Mouse (Mus musculus) liver, embryonic 12.5 days (tissue): ENCODE measurements around the gene Sept6. TPM values are rescaled to one million over a fixed set of nuclear protein-coding genes. Genes with fewer than 3 reads are reported as not detected.

ENCODE experiments used
- ATAC-seq: fragments of 200-750 bp; cut with Nextera tagmentation; 2 replicates; pipeline ENCODE4 v1.8.0; 2017; ENCODE audit warnings: moderate number of reproducible peaks, mild to moderate bottlenecking, moderate library complexity
- H3K27ac ChIP-seq: fragments of 300-500 bp; sonication (generic); 2 replicates; pipeline ENCODE4 v1.5.1; 2016; ENCODE audit warnings: mild to moderate bottlenecking
- H3K27me3 ChIP-seq: fragments of 300-500 bp; sonication (generic); replicated peaks from 2 replicates; pipeline ENCODE4 v1.6.1; 2016; ENCODE audit warnings: mild to moderate bottlenecking, moderate library complexity
- H3K36me3 ChIP-seq: fragments of 300-500 bp; sonication (generic); 2 replicates; pipeline ENCODE4 v1.6.1; 2016; ENCODE audit warnings: mild to moderate bottlenecking, moderate library complexity
- H3K4me1 ChIP-seq: fragments of 300-500 bp; sonication (generic); 2 replicates; pipeline ENCODE4 v1.6.1; 2016
- H3K4me2 ChIP-seq: fragments of 300-500 bp; sonication (generic); 2 replicates; pipeline ENCODE4 v1.6.1; 2016; ENCODE audit warnings: mild to moderate bottlenecking, moderate library complexity
- H3K4me3 ChIP-seq: fragments of 300-500 bp; sonication (generic); 2 replicates; pipeline ENCODE4 v1.5.1; 2016; ENCODE audit warnings: mild to moderate bottlenecking, moderate library complexity
- H3K9ac ChIP-seq: fragments of 300-500 bp; sonication (generic); 2 replicates; pipeline ENCODE4 v1.6.1; 2016; ENCODE audit warnings: mild to moderate bottlenecking, moderate library complexity
- H3K9me3 ChIP-seq: fragments of 300-500 bp; sonication (generic); replicated peaks from 2 replicates; pipeline ENCODE4 v1.6.1; 2016; ENCODE audit warnings: mild to moderate bottlenecking, moderate library complexity
- WGBS: fragments of 180-500 bp; shearing (Covaris S2); methylation state at CpG from one replicate; pipeline ENCODE4 v1.1.7; 2016; ENCODE audit not compliant: insufficient replicate concordance; 5-methylcytosine and 5-hydroxymethylcytosine counted together
- polyA plus RNA-seq: library from polyadenylated mRNA; unstranded; fragments of >200 nt; fragmentation: Nextera tagmentation; extraction: Ambion mirVana; gene quantifications from 2 replicates; pipeline ENCODE4 v1.2.1, GENCODE M21; 2016

Sept6 gene
- polyA plus RNA-seq, 1 experiment from 2014 or later: 6.2 TPM

DNA sequence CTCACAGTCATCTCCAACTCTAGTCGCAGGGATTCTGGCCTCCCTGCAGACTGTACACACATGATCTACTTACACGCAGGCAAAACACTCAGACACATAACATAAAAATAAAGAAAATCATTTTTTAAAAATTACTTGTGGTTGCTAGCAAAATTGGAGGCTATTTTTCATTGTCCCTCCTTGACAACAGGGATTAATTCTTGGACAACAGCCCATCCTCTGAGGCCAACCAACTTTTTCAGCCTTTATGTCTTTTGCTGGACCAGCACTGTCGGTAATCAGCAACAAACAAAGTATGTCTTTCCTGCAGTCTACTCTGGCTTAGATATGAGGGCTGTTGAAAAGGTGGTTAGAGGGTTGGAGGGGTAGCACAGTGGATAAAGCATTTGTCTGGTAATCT lies 50.5 kb downstream of the Sept6 start:
- ATAC-seq: no peak
- Histone ChIP-seq H3K4me2 (no peak overlapping the region), H3K4me1 (no peaks in the 10 kb centered on the region), H3K4me3 (no peak overlapping the region), H3K36me3 (no peaks in the 10 kb centered on the region), H3K27ac (no peak overlapping the region), H3K9ac (no peak overlapping the region), H3K9me3 (no peaks in the 10 kb centered on the region), H3K27me3 (no peaks in the 10 kb centered on the region)
- WGBS: 77% methylated on average over 3 of the region's 3 CpGs

GRCm38 (mm10) chrX:36939806-36940413 lies 51.7 kb downstream of the Sept6 start:
- H3K4me3 ChIP-seq: no peak overlapping the region
- no peak for ATAC-seq
- H3K36me3 ChIP-seq: no peaks in the 10 kb centered on the region
- no peaks in the 10 kb centered on the region for H3K4me1 ChIP-seq
- H3K4me2 ChIP-seq: no peak overlapping the region
- no peak overlapping the region for H3K9ac ChIP-seq
- no peaks in the 10 kb centered on the region for H3K9me3 ChIP-seq
- H3K27ac ChIP-seq: no peak overlapping the region
- whole genome bisulfite sequencing: 61% methylated on average over 4 of the region's 4 CpGs
- H3K27me3 ChIP-seq: no peaks in the 10 kb centered on the region

DNA sequence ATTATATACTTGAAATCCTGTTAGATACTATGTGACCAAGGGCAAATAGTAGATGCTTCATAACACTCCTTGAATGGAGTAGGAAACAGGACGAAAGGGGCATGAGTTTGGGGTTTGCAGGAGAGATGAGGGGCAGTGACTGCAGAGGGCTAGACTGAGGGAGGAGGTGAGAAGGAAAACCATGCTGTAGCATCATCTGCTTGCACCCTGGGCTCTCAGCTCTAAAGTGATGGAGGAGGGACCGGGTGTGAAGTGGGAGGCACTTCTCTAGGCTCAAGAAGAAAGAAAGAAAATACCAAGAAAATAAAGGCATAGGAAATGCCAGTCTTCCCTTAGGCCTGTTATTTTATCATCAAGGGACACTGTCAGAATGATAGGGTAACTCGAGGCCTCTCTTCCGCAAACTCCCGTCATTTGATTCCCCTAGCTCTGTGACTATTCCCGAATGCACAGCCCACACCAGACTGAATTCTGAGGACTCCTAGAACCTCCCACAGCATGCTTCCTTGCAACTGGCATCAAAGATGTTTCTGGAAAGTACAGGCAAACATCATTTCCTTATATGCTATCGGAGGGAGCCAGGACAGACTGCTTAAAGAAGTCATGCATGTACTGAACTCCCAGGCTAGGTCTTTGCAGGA lies 56.1 kb downstream of the Sept6 start:
- no peak overlapping the region for H3K4me2 ChIP-seq
- H3K4me1 ChIP-seq: no peaks in the 10 kb centered on the region
- WGBS: 67% methylated on average over 7 of the region's 7 CpGs
- no peak overlapping the region for H3K4me3 ChIP-seq
- H3K27ac ChIP-seq: no peak overlapping the region
- no peaks in the 10 kb centered on the region for H3K9me3 ChIP-seq
- no peak overlapping the region for H3K9ac ChIP-seq
- H3K27me3 ChIP-seq: no peaks in the 10 kb centered on the region
- no peak for ATAC-seq
- no peaks in the 10 kb centered on the region for H3K36me3 ChIP-seq

GRCm38 (mm10) chrX:36930574-36930973 lies 61.0 kb downstream of the Sept6 start:
- Histone ChIP-seq H3K9me3 (no peaks in the 10 kb centered on the region), H3K27ac (no peak overlapping the region), H3K4me2 (no peak overlapping the region), H3K9ac (no peak overlapping the region), H3K4me1 (no peaks in the 10 kb centered on the region), H3K4me3 (no peak overlapping the region), H3K36me3 (no peaks in the 10 kb centered on the region), H3K27me3 (no peaks in the 10 kb centered on the region)
- WGBS: 43% methylated on average over 1 of the region's 1 CpGs
- no peak for ATAC-seq

GRCm38 (mm10) chrX:36929694-36930093 lies 61.9 kb downstream of the Sept6 start:
- no peak overlapping the region for H3K27ac ChIP-seq
- no peaks in the 10 kb centered on the region for H3K9me3 ChIP-seq
- 57% methylated on average over 4 of the region's 4 CpGs for WGBS
- no peak overlapping the region for H3K4me3 ChIP-seq
- H3K27me3 ChIP-seq: no peaks in the 10 kb centered on the region
- ATAC-seq: no peak
- H3K36me3 ChIP-seq: no peaks in the 10 kb centered on the region
- H3K9ac ChIP-seq: no peak overlapping the region
- no peak overlapping the region for H3K4me2 ChIP-seq
- no peaks in the 10 kb centered on the region for H3K4me1 ChIP-seq

DNA sequence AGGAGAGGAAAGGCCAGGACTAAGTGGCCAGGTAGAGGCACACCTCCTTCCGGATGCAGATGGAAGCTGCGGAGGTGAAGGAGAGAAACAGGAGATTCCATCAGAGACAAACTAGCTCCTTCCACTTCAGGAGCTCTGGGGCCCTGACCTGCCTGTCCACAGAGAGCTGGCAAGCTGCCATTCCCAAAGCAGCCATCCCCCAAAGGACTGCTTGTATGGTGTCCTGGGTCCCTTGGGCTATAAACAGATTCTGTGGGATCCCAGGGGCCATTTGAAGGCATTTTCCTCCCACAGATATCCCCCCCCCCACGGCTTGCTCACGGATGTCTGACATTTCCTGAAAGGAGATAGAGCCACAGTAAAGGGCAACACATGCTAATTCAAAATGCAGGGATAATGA lies 62.8 kb downstream of the Sept6 start:
- no peak for ATAC-seq
- no peaks in the 10 kb centered on the region for H3K9me3 ChIP-seq
- WGBS: 53% methylated on average over 4 of the region's 4 CpGs
- H3K4me2 ChIP-seq: no peak overlapping the region
- H3K36me3 ChIP-seq: no peaks in the 10 kb centered on the region
- no peak overlapping the region for H3K9ac ChIP-seq
- no peaks in the 10 kb centered on the region for H3K27me3 ChIP-seq
- no peaks in the 10 kb centered on the region for H3K4me1 ChIP-seq
- H3K27ac ChIP-seq: no peak overlapping the region
- no peak overlapping the region for H3K4me3 ChIP-seq

- no peak overlapping the region for H3K4me2 ChIP-seq
- no peak overlapping the region for H3K9ac ChIP-seq
- no peaks in the 10 kb centered on the region for H3K4me1 ChIP-seq
- no peaks in the 10 kb centered on the region for H3K27me3 ChIP-seq
- H3K9me3 ChIP-seq: no peaks in the 10 kb centered on the region
- H3K4me3 ChIP-seq: no peak overlapping the region
- ATAC-seq: no peak
- no peaks in the 10 kb centered on the region for H3K36me3 ChIP-seq
- H3K27ac ChIP-seq: no peak overlapping the region
- WGBS: 82% methylated on average over 4 of the region's 4 CpGs
Observed at GRCm38 (mm10) chrX:36921346-36921745, 70.2 kb downstream of the Sept6 start.

- no peak for ATAC-seq
- 75% methylated on average over 1 of the region's 1 CpGs for WGBS
- Histone ChIP-seq H3K4me1 (no peaks in the 10 kb centered on the region), H3K36me3 (no peaks in the 10 kb centered on the region), H3K9ac (no peak overlapping the region), H3K27ac (no peak overlapping the region), H3K4me2 (no peak overlapping the region), H3K9me3 (no peaks in the 10 kb centered on the region), H3K27me3 (no peaks in the 10 kb centered on the region), H3K4me3 (no peak overlapping the region)
Observed at GRCm38 (mm10) chrX:36917749-36918148, 73.8 kb downstream of the Sept6 start.

- no peak for ATAC-seq
- H3K9ac ChIP-seq: no peak overlapping the region
- no peaks in the 10 kb centered on the region for H3K36me3 ChIP-seq
- no peaks in the 10 kb centered on the region for H3K9me3 ChIP-seq
- no peaks in the 10 kb centered on the region for H3K27me3 ChIP-seq
- H3K4me2 ChIP-seq: no peak overlapping the region
- H3K4me3 ChIP-seq: no peak overlapping the region
- 38% methylated on average over 12 of the region's 12 CpGs for whole genome bisulfite sequencing
- no peak overlapping the region for H3K27ac ChIP-seq
- no peaks in the 10 kb centered on the region for H3K4me1 ChIP-seq
Observed at GRCm38 (mm10) chrX:36911343-36911742, 80.3 kb downstream of the Sept6 start.

DNA sequence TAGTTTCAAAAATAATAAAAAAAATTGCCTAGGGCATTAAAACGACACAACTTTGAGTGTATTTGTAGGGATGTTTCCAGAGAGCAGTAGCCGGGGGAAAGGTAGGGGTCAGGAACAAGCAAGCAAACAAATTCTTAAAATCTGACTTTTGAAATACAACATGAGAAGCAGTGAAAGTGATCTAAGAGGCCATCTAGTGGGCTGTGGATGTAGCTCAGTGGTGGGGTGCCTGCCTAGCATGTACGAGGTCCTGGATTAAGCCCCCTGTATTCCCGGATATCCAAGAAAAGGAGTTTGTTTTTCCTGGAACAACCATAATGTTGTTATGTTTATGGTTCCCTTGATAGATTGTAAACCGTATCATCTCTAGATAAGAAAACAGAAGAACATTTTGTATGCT lies 85.1 kb downstream of the Sept6 start:
- Histone ChIP-seq H3K4me1 (peaks cover 8% of the 10 kb centered on the region; the same call in 1 of the 2 replicates), H3K4me2 (no peak overlapping the region), H3K9ac (no peak overlapping the region), H3K36me3 (no peaks in the 10 kb centered on the region), H3K27ac (no peak overlapping the region), H3K27me3 (no peaks in the 10 kb centered on the region), H3K4me3 (no peak overlapping the region), H3K9me3 (no peaks in the 10 kb centered on the region)
- 28% methylated on average over 5 of the region's 5 CpGs for whole genome bisulfite sequencing
- no peak for ATAC-seq

DNA sequence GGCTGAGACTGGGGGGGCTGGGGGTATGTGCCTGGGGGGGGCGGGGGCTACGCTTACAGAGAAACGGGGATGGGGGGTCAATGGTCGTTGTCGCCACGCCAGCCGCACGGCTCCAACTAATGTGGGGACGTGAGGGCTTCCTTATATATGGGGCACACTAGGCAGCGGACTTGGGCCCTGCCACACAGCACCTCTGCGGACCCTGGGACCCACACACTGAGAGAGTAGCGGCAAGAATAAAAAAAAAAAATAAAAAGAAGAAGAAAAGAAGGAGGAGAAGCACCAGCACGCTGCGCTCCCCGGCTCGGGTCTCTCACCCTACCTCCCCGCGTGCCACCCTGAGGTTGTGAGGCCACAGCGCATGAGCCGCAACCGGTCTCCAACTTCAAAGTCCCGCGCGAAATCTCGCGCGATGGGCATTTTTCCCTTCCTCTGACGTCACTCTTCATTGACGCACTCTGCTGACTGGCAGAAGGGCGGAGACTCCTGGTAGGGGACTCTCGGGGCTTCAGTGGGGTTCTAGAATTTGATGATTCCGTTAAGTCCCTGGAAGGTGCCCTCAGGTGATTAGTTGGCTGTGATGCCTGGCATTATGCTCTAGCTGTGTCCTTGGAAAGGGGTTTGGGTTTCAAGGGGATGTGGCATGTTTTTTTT lies 88.4 kb downstream of the Sept6 start:
- Histone ChIP-seq H3K36me3 (no peaks in the 10 kb centered on the region), H3K4me1 (peaks cover 15% of the 10 kb centered on the region; the same call in 1 of the 2 replicates), H3K4me3 (peak overlapping the region; percentile 70), H3K27me3 (no peaks in the 10 kb centered on the region), H3K9ac (peak overlapping the region; percentile 78), H3K9me3 (no peaks in the 10 kb centered on the region), H3K27ac (peak overlapping the region; percentile 70), H3K4me2 (peak overlapping the region; percentile 80)
- ATAC-seq: peak; percentile 93
- 9% methylated on average over 28 of the region's 32 CpGs for WGBS

GRCm38 (mm10) chrX:36902321-36903114 lies 89.1 kb downstream of the Sept6 start, which contains the start of gene Nkrf:
Gene Nkrf, minus strand, starts transcription at chrX:36902899.
- no peaks in the 10 kb centered on the region for H3K36me3 ChIP-seq
- H3K27ac ChIP-seq: peak within 1 kb of the TSS; percentile 70
- WGBS: 9% methylated on average over 46 of the region's 47 CpGs
- peak; percentile 72 for ATAC-seq
- H3K27me3 ChIP-seq: no peaks in the 10 kb centered on the region
- peaks cover 15% of the 10 kb centered on the region; the same call in 1 of the 2 replicates for H3K4me1 ChIP-seq
- no peaks in the 10 kb centered on the region for H3K9me3 ChIP-seq
- H3K9ac ChIP-seq: peak within 1 kb of the TSS; percentile 78
- H3K4me3 ChIP-seq: peak within 1 kb of the TSS; percentile 70
- peak within 1 kb of the TSS; percentile 80 for H3K4me2 ChIP-seq
